Mouse (Mus musculus) adrenal gland, postnatal 14 days (tissue): ENCODE measurements around the gene Serinc3. TPM values are rescaled to one million over a fixed set of nuclear protein-coding genes. Genes with fewer than 3 reads are reported as not detected.
A peak's percentile ranks its signal among the peaks of the same experiment; 100 is the strongest.
"Not testable (repeated sequence)": the region's sequence is repeated elsewhere in the genome, so short reads cannot be mapped to it uniquely, and the experiment has no call there.

Experiments used
- DNase-seq: peaks from one replicate; pipeline ENCODE4 v3.0.0; 2021; ENCODE audit warnings: mixed read lengths
- total RNA-seq: library from RNA; stranded (reverse); gene quantifications from 2 replicates; pipeline ENCODE4 v1.2.3, GENCODE M21; 2021

Gene Serinc3
- total RNA-seq, 1 experiment from 2014 or later: 390 TPM

DNA sequence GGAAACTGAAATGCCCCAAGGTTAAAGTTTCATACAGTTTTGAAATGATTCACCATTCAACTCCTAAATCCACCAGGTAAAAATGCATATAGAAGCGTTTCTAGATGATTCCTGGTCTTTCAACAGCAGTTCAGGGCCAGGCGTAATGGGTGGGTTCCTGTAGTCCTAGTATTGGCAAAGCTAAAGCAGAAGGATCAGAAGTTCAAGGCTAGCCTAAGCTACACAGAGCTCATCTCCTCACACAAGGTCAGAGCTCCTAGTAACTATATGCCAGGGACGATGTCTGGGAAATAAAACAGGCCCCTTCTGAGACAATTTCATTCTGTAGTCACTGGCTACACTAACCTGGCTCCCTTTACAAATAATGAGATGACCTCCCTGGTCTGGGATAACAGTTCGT, 13.7 kb downstream of the Serinc3 start:
- DNase-seq: no peak

DNA sequence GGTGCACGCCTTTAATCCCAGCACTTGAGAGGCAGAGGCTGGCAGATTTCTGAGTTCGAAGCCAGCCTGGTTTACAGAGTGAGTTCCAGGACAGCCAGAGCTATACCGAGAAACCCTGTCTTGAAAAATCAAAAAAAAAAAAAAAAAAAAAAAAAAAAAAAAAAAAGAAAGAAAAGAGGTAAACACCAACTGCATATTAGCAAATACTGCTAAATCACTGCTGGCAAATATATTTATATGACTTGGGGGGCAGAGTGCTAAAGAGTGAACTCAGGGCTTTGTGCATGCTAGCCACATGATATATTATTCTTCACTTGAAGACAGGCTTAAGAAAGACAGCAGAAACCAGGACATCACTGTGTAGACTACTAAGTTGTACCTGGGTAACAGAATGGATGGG, 23.5 kb downstream of the Serinc3 start:
- DNase-seq: not testable (repeated sequence)

DNA sequence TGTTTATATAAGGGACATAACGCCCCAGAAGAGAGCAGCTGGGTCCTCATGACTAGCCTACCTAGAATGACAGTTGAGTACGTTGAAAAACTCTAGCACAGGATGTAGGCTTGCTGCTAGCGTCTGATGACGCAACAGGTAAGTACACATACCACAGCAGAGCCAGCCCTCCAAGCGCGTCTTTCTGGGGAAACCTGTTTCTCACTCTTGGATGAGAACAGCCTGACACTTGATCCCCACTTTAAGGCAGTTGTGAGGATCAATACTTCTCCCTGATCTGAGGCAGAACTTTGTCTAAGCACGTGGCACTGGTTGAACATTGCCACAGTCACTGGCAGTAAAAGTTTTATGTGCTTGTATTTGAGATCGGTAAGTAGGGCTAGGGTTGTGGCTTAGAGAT, 24.5 kb downstream of the Serinc3 start:
- DNase-seq: no peak

DNA sequence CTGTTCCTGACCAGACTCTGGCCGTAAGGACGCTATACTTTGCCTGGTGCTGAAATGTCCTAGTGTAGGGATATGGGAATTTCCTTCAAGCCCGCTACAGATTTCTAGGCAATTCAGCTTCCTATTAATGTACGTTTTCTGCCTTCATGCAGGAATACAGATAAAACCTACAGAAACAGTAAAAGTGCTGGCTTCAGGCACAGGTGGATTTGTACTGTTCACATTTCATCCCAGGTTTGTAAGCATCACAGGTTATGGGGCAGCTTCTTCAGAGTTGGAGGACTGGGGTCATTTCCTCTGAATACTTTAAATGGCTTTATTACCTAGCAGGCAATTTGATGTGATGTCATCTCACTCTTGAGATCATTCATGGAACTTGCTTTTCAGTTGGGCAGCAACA, 27.1 kb downstream of the Serinc3 start:
- no peak for DNase-seq

DNA sequence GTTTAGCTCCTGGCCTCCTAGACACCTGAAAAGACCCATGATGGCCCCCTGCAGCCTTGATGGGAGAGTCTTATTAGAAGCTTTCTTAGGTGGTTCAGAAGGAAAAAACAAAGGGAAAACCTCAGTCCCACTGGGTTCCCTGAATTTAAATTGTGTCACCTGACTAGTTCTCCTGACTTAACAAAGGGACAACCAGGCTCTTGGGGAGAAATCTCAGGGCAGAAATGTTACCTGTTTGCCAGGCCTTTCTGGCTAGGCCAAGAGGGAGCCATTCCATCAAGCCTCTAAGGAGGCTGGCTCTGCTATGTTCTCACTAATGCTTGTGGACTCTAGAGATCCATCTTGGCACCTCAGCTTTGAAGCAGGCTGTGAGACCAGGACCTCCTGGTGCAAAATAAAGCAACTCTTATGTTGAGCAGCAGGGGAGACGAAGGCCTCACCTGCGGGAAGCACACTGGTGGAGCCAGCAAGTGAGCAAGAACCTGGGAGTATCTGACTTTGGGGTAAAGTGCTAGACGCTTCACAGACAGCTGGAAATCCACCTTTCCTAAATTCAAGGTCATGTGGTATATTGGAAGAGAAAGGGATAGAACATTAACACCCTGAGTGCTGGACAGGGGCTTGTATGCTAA, 27.6 kb downstream of the Serinc3 start:
- peak; percentile 7 for DNase-seq

DNA sequence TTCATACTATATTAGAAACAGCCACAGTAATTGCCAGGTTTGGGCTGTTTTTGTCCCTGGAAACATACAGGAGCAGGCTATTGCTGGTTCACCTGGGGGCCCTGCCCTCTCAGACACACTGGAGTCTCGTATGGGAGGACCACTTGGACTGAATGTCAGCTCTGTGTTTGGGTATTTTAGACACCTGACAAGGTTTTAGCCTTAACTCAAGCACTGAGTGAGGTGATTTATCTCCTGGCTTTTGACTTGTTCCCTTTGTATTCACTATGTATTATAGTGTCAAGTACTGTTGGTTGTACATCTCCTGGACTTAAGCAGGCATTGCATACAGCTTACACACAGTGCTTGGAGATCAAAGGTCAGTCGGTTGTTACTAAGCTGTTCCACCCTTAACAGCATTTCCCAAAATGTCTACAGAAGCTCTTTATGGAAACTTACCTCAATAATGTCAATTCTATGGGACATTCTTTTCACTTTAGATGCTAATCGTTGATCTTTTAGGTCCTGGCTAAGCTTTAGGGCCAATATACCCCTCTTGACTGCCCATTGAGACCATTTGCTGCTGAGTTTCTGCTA, 28.2 kb downstream of the Serinc3 start:
- peak; percentile 2 for DNase-seq

DNA sequence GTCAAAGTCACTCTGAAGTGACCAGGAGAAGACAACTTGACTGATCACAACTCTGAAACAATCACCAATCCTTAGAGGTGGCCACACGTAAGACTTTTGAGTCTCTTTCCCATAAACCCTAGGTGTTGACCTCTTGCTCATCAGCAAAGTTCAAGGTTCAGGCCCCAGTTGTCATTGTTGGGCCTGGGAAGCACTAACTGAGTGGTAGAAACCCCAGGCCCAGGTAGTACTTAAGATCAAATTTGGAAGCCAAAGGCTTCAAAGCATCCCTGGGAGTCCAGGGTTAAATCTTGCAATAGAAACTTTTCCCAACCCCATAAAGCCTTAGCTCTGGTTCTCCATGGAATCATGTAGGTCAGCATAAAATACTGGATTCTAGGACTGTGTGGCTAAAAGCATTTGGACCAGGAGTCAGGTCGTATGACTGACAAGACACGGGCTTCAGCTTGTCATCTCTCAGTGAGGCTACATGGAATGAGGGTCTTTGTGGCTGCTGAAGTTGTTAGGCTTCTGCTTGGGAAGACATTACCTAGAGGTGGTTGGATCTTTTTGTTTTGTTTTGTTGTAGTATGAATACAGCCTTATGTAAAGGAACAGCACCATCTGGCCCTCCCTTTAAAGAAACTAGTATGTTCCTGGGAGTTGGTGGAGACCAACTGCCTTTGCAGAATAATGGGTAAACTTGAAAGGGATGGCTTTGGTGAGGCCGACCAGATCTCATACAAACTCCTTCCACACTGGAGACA, 28.9 kb downstream of the Serinc3 start:
- no peak for DNase-seq

DNA sequence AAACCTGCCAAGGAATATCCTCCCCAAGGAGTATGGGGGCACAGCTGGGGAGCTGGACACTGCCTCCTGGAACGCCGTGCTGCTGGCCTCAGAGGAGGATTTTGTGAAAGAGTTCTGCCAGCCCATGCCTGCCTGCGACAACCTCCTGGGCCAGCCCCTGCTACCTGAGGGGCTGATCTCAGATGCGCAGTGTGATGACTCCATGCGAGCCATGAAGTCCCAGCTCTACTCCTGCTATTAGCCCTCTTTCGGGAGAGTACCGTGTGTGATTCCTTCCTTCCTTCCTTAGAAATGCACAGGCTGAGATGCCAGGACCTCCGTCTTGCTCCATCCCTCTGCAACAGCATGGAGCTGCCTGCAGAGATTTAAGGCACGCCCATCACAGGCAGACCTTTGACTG, 29.5 kb downstream of the Serinc3 start:
- no peak for DNase-seq

DNA sequence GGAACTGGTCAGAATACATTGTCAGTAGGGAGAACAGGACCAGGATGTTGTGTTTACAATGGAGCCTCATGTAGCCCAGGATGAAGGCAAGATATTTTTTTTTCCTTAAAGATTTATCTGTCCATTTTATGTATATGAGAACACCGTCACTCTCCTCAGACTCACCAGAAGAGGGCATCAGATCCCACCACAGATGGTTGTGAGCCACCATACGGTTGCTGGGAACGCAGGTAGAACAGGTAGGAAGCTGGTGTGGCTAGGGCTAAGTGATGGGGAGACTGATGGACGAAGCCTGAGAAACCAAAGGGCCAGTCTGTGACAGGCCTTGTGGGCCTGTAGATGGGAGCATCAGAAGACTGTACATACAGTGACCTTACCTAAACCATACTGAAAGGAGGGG, 30.9 kb downstream of the Serinc3 start:
- DNase-seq: no peak

DNA sequence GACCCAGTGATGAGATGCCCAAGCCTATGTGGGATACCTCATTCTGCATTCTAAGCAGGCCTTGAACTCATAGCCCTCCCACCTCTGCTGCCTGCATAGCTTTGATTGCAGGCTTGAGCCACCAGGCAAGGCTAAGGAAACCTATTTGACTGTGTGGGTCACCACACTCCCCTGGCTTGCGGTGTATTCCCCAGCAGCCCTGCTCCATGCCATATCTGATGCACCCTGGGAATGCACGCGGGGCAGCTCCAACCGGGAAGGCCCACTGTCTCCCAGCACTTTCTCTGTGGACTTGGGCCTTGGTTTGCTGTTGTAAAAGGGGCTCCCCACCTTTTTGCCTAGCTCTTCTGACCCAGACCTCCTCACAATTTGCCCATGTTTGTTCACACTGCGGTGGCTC, 31.7 kb downstream of the Serinc3 start:
- DNase-seq: no peak

DNA sequence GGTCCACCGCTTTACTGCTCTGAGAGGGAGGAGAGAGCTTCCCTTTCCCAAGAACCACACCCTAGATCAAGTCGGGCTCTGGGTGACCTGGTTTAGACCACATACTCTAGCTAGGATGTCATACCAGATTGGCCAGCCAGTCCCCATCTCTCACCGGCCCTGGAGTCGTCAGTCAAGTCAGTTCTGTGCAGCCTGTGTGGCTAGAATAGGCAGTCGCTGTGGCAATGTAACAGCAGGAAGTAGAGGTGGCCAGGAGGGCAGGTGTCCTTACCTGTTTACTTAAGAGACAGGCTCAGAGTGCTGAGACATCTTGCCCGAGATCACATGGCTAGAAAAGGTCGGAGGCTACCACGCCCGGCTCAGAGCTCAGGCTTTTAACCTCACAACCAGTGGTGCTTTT, 33.8 kb downstream of the Serinc3 start:
- no peak for DNase-seq

DNA sequence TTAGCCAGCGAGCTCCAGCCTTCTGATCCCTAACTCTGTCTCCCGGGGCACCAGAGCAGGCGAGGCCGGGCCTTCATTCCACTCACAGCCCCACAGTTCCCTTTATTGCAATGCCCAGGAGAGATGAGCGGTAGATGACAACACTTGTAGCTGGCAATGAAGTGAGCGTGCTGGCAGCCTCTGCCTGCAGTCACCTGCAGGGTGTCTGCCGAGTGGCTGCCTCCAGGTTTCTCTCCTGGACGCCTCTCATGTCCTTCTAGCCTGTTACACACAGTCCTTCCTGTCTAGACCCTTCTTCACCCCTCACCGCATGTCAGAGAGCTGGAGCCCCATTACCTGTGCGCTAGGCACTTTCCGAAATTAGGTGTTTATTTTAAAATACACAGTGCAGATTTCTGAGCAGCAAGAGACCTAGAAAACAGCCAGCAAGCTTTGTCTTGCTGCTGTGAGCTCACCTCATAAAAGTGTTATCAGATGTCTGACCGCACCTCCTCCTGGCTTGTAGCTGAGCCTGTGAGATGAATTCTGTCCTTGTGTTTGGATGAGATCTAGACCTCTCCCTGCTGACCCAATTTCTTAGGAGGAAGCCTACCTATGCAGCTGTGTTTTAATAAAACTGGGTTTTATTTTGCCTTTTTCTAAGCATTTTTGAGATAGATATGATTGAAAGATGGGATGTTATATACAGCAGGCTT, 35.5 kb downstream of the Serinc3 start:
- DNase-seq: peak; percentile 51

DNA sequence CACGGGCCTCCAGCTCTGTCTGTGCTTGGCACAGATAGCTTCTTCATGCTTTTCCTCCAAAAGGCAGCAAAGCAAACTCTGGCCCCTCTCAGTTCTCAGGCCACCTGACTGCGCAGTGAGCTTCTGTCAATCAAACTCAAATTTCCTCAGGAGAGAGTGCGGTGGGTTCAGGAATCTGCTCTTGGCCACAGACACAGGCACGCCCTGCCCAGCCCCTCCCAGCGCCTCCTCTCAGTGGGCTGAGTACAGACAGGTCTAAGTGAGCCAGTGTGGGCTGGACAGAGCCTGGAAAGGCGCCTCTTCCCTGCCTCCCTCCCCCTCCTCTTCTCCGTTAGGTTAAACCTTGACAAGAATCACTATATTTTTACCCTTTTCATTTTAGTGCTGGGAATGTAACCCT, 36.9 kb downstream of the Serinc3 start:
- no peak for DNase-seq

DNA sequence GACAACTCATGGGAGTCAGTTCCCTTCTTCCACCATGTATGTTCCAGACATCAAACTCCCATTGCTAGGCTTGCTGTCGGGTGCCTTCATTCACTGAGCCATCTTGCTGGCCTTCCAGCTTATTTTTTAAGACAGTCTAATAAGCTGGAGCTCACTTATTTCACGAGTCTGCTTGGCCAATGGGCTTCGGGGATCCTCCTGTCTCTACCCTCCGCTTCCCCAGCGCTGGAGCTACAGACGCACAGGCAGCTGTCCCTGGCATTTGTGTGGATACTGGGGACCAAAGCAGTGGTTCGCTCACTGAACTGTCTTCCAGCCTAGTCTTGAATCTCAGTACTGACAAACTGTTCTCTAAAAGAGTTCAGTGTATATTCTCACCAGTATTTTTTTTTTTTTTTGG, 38.8 kb downstream of the Serinc3 start:
- DNase-seq: no peak

DNA sequence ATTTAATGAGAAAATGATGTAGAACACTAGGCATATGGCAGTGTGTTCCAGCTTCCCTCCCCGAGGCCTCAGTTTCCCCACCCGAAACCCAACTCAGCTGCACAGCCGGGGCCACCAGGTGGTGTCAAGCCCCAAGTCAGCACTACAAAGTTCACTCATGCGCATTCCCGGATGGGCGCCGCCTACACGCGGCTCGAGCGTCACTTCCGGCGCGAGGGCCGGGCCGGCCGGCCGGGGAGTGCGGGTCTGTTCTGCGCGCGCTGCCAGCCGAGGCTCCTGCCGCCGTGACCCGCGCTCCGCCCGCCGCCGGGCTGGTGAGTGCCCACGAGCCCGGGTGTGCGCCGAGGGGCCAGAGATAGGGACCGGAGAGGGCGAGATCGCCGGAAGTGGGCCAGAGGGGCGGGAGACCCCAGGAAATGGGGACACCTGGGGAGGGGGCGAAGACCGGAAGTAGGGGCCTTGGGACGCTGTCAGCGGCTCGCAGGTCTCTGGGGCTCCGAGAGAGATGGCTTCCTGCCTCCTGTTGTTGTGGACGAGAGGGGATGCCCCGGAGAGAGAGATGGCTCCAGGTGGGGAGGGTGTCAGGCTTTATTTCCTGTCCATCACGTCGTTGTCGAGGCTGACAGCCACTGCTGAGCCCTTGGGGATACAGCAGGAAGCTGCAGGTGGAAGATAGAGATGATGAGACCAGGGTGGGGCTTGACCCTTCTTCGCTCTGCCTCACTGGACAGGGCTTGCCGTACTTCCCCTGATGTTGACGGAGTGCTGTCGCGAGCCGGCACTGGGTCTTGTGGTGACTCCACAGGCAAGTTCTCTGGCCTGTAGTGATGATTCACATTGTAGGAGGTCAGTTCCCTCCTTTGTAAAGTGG, 42.6 kb downstream of the Serinc3 start, which contains the start of gene Ttpal:
Ttpal (plus strand) TSS at position 214 of the 871 bp plus-strand sequence.
- peak; percentile 94 for DNase-seq

DNA sequence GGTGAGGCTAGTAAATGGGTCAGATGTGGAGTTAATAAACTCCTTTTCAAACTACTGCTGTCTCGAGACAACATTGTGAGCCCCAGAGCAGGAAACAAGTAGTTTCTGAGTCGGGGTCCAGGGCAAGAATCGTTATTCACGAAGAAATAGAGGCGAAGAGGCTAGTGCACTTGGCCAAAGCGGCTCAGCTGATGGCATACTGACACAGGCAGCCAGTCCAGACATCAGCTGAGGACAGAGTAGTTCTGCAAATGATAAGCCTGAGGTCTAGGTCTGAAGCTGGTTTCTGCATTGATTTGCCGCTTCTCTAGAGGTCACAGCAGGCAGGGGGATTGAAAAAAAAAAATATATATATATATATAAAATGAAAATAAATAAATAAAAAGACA, 43.2 kb downstream of the Serinc3 start:
- DNase-seq: no peak

DNA sequence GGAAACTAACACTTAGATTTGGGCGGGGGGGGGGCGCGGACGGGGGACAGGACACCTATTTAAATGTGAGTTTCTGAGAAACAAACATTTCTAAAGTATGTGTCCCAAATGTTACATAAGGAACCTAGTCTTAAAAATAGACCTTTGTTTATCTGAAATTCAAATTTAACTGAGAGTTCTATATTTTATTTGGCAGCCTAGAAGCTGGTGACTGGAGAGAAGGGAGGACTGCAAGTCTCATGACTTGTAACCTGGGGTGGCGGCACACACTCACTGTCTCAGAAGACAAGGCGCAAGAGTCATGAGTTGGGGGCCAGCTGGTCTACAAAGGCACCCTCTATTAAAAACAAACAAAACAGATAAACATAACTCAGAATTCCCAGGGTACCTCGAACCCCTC, 43.9 kb downstream of the Serinc3 start:
- DNase-seq: no peak

DNA sequence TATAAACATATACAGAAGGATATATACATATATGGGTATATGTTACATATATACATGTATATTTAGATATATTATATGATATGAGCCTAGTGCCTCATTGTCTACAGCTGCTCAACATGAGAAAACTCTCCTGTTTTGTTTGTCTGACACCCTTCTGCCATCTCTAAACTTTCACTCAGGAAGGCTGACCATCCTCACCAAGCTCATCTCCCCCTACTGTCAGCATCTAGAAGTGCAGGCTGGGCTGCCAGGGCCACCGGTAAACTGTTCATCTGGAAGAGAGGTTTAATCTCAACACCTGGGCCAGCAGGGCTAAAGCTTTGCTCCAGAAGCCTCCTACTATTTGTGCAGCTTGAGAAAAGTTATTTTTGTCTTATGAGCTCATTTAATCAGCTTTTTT, 45.7 kb downstream of the Serinc3 start:
- DNase-seq: peak; percentile 81

DNA sequence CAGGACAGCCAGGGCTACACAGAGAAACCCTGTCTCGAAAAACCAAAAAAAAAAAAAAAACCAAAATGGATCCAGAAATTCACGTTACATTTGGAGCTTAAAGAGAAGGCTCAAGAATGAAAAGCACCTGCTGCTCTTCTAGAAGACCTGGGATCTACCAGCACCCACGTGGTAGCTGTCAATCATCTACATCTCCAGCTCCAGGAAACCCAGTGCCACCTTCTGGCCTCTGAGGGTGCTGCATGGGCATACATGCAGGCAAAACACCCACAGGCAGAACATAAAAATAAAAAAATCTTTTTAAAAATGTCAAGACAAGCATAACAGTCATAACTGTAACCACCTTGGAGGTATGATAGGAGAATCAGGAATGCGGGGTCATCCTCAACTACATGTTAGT, 47.3 kb downstream of the Serinc3 start:
- DNase-seq: peak; percentile 78

DNA sequence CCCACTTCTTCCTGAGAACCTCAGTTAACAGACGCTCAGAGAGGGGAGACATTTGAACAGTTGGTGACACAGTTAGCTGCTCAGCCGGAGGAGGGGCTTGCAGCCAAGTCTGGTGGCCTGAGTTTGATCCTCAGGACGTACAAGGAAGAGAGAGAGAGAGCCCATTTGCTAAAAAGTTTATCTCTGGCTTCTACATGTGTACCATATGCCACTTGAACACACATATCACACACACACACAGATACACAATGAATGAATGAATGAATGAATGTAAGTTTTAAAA, 48.1 kb downstream of the Serinc3 start:
- DNase-seq: no peak

DNA sequence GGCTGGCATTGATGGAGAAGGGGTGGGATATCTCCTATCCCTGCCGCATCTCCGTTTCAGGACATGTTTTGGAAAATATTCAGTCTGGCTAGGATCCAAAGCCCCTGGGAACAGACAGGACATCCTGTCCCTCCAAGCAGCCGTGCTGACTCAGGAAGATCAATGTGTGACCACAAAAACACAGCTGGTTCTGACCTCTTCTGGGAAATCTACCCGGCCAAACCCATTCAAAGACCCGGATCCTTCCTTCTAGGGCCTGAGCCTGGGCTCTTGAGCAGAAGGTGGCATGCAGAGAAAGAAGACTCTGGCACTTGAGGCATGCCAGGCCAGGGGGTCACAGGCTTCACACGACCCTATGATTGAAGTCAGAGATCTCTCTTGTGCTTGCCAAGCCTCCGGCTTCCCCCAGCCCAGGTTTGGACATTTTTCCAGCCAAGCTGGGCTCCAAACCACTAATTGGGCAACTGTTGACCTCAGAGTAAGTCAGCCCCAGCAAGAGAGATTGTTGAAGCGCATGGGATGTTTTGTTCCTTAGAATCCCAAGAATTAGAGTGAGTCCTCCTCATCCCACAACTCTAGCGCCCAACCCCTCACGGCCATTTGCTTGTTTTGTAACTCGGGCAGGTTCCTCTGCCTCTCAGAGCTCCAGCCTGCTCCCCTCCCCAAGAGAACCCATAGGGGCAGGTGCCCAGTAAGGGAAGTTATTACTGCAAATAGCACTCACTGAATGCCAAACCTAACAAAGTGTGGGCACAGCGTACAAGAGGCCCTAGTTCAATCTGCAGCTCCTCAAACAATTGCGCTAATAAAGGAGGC, 48.7 kb downstream of the Serinc3 start:
- DNase-seq: peak; percentile 64

DNA sequence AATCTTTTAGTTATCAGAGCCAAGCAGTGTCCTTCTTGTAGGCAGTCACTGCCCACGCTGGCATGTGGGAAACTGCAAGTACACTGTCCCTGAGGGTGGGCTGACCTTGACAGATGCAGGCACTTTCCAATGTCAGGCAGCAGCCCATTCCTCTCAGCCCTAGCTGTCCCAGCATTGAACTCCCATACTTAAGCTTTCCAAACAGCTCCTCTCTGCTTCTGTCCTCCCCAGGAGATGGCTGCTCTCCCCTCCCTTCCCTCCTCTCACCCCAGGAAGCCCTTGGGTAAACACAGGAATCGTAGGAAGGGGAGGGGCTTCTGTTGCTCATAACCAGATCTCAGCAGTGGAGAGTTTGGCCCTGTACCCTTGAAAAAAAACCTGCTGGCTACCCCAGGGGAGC, 49.8 kb downstream of the Serinc3 start:
- peak; percentile 32 for DNase-seq
